Mouse (Mus musculus) intestine, embryonic 16.5 days (tissue): Measurements from ENCODE around the gene Cyp17a1. TPM values are rescaled to one million over a fixed set of nuclear protein-coding genes. Genes with fewer than 3 reads are reported as not detected.

Experiments used
- ATAC-seq: fragments of 200-750 bp; cut with Nextera tagmentation; 2 replicates; pipeline ENCODE4 v1.8.0; 2017; ENCODE audit warnings: moderate TSS enrichment, moderate library complexity
- H3K27ac ChIP-seq: fragments of 300-500 bp; sonication (generic); 2 replicates; pipeline ENCODE4 v1.5.1; 2014; ENCODE audit warnings: mild to moderate bottlenecking, low read length
- H3K27me3 ChIP-seq: fragments of 300-500 bp; sonication (generic); replicated peaks from 2 replicates; pipeline ENCODE4 v1.6.1; 2014; ENCODE audit warnings: low read length, control low read depth, mixed read lengths; ENCODE audit not compliant: control insufficient read depth, insufficient read depth
- H3K36me3 ChIP-seq: fragments of 300-500 bp; sonication (generic); 2 replicates; pipeline ENCODE4 v1.6.1; 2014; ENCODE audit warnings: low read length, control low read depth; ENCODE audit not compliant: control insufficient read depth, insufficient read depth
- H3K4me1 ChIP-seq: fragments of 300-500 bp; sonication (generic); 2 replicates; pipeline ENCODE4 v1.6.1; 2014; ENCODE audit warnings: low read length, control low read depth, mixed read lengths; ENCODE audit not compliant: control insufficient read depth, insufficient read depth
- H3K4me2 ChIP-seq: fragments of 300-500 bp; sonication (generic); 2 replicates; pipeline ENCODE4 v1.6.1; 2014; ENCODE audit warnings: low read depth, low read length, control low read depth
- H3K4me3 ChIP-seq: fragments of 300-500 bp; sonication (generic); 2 replicates; pipeline ENCODE4 v1.5.1; 2014; ENCODE audit warnings: mild to moderate bottlenecking, low read length
- H3K9ac ChIP-seq: fragments of 300-500 bp; sonication (generic); 2 replicates; pipeline ENCODE4 v1.6.1; 2014; ENCODE audit warnings: low read depth, low read length
- H3K9me3 ChIP-seq: fragments of 300-500 bp; sonication (generic); 2 replicates; pipeline ENCODE4 v1.6.1; 2016; ENCODE audit warnings: low read length, control low read depth; ENCODE audit not compliant: control insufficient read depth
- WGBS: fragments of 180-500 bp; shearing (Covaris S2); extraction: QIAGEN DNeasy Blood & Tissue Kit; methylation state at CpG from one replicate; pipeline ENCODE4 v1.1.7; 2014; 5-methylcytosine and 5-hydroxymethylcytosine counted together
- polyA plus RNA-seq: library from polyadenylated mRNA; unstranded; fragments of >200 nt; fragmentation: Nextera tagmentation; extraction: Ambion mirVana; gene quantifications from 2 replicates; pipeline ENCODE4 v1.2.1, GENCODE M21; 2015

The Cyp17a1 gene
- polyA plus RNA-seq, 1 experiment from 2014 or later: 0.16 TPM

- WGBS: 41% methylated on average over 12 of the region's 12 CpGs
- Histone ChIP-seq H3K9ac (peak overlapping the region; percentile 43; the same call in 1 of the 2 replicates), H3K27ac (peak overlapping the region; percentile 77), H3K4me3 (peak overlapping the region; percentile 37), H3K4me1 (peaks cover 3% of the 10 kb centered on the region; the same call in 1 of the 2 replicates), H3K4me2 (peak overlapping the region; percentile 50), H3K27me3 (no peaks in the 10 kb centered on the region), H3K9me3 (no peaks in the 10 kb centered on the region), H3K36me3 (no peaks in the 10 kb centered on the region)
- ATAC-seq: peak; percentile 97
These were observed 6.9 kb upstream of the Cyp17a1 start for GRCm38 (mm10) chr19:46679720-46680383.

- Histone ChIP-seq H3K27ac (no peak overlapping the region), H3K9ac (no peak overlapping the region), H3K27me3 (no peaks in the 10 kb centered on the region; the same call in 1 of the 2 replicates), H3K4me3 (no peak overlapping the region), H3K4me2 (no peak overlapping the region), H3K4me1 (peaks cover 3% of the 10 kb centered on the region; the same call in 1 of the 2 replicates), H3K36me3 (no peaks in the 10 kb centered on the region), H3K9me3 (no peaks in the 10 kb centered on the region)
- no peak for ATAC-seq
- 88% methylated on average over 3 of the region's 3 CpGs for WGBS
These were observed 2.7 kb upstream of the Cyp17a1 start for GRCm38 (mm10) chr19:46675641-46676040.

GRCm38 (mm10) chr19:46670691-46671090, 2.3 kb downstream of the Cyp17a1 start:
- no peaks in the 10 kb centered on the region for H3K9me3 ChIP-seq
- no peaks in the 10 kb centered on the region; the same call in 1 of the 2 replicates for H3K27me3 ChIP-seq
- H3K4me2 ChIP-seq: no peak overlapping the region
- peak; percentile 67; the same call in 1 of the 2 replicates for ATAC-seq
- H3K27ac ChIP-seq: no peak overlapping the region
- H3K9ac ChIP-seq: no peak overlapping the region
- no peaks in the 10 kb centered on the region for H3K36me3 ChIP-seq
- 31% methylated on average over 13 of the region's 13 CpGs for WGBS
- no peak overlapping the region for H3K4me3 ChIP-seq
- no peaks in the 10 kb centered on the region for H3K4me1 ChIP-seq

- Histone ChIP-seq H3K9ac (no peak overlapping the region), H3K27me3 (no peaks in the 10 kb centered on the region; the same call in 1 of the 2 replicates), H3K36me3 (no peaks in the 10 kb centered on the region), H3K4me2 (no peak overlapping the region), H3K9me3 (no peaks in the 10 kb centered on the region), H3K4me1 (no peaks in the 10 kb centered on the region), H3K27ac (no peak overlapping the region), H3K4me3 (no peak overlapping the region)
- WGBS: 68% methylated on average over 5 of the region's 5 CpGs
- ATAC-seq: no peak
These were observed 3.2 kb downstream of the Cyp17a1 start for GRCm38 (mm10) chr19:46669802-46670201.

- Histone ChIP-seq H3K4me1 (no peaks in the 10 kb centered on the region), H3K4me2 (no peak overlapping the region), H3K4me3 (no peak overlapping the region), H3K9ac (no peak overlapping the region), H3K27me3 (no peaks in the 10 kb centered on the region; the same call in 1 of the 2 replicates), H3K27ac (no peak overlapping the region), H3K9me3 (no peaks in the 10 kb centered on the region), H3K36me3 (no peaks in the 10 kb centered on the region)
- no peak for ATAC-seq
- WGBS: 82% methylated on average over 10 of the region's 10 CpGs
These were observed 4.7 kb downstream of the Cyp17a1 start for GRCm38 (mm10) chr19:46668263-46668662.

GRCm38 (mm10) chr19:46667300-46667699, 5.7 kb downstream of the Cyp17a1 start:
- no peaks in the 10 kb centered on the region; the same call in 1 of the 2 replicates for H3K27me3 ChIP-seq
- H3K36me3 ChIP-seq: no peaks in the 10 kb centered on the region
- WGBS: 55% methylated on average over 11 of the region's 11 CpGs
- no peak for ATAC-seq
- no peak overlapping the region for H3K4me2 ChIP-seq
- H3K27ac ChIP-seq: no peak overlapping the region
- H3K4me1 ChIP-seq: no peaks in the 10 kb centered on the region
- no peaks in the 10 kb centered on the region for H3K9me3 ChIP-seq
- no peak overlapping the region for H3K4me3 ChIP-seq
- H3K9ac ChIP-seq: no peak overlapping the region

- WGBS: 61% methylated on average over 7 of the region's 7 CpGs
- Histone ChIP-seq H3K36me3 (no peaks in the 10 kb centered on the region), H3K4me3 (no peak overlapping the region), H3K4me1 (no peaks in the 10 kb centered on the region), H3K27me3 (no peaks in the 10 kb centered on the region), H3K4me2 (no peak overlapping the region), H3K9me3 (no peaks in the 10 kb centered on the region), H3K9ac (no peak overlapping the region), H3K27ac (no peak overlapping the region)
- no peak for ATAC-seq
These were observed 7.5 kb downstream of the Cyp17a1 start for GRCm38 (mm10) chr19:46665474-46665873.

- 84% methylated on average over 6 of the region's 6 CpGs for WGBS
- H3K4me1 ChIP-seq: no peaks in the 10 kb centered on the region
These were observed 10.2 kb downstream of the Cyp17a1 start for GRCm38 (mm10) chr19:46662784-46663183.

GRCm38 (mm10) chr19:46662214-46662613, 10.8 kb downstream of the Cyp17a1 start:
- Histone ChIP-seq H3K4me2 (no peak overlapping the region), H3K4me3 (no peak overlapping the region), H3K9ac (no peak overlapping the region), H3K36me3 (no peaks in the 10 kb centered on the region), H3K27me3 (no peaks in the 10 kb centered on the region), H3K27ac (no peak overlapping the region), H3K9me3 (no peaks in the 10 kb centered on the region), H3K4me1 (no peaks in the 10 kb centered on the region)
- 75% methylated on average over 8 of the region's 8 CpGs for WGBS
- ATAC-seq: no peak

More at GRCm38 (mm10) chr19:46662784-46663183, 10.2 kb downstream of the Cyp17a1 start:
- Histone ChIP-seq H3K9me3 (no peaks in the 10 kb centered on the region), H3K4me3 (no peak overlapping the region), H3K36me3 (no peaks in the 10 kb centered on the region), H3K27ac (no peak overlapping the region), H3K4me2 (no peak overlapping the region), H3K27me3 (no peaks in the 10 kb centered on the region), H3K9ac (no peak overlapping the region)
- ATAC-seq: no peak
